Mouse (Mus musculus) layer of hippocampus, adult 2 months (tissue): ENCODE measurements around the gene Cbfa2t2. TPM values are rescaled to one million over a fixed set of nuclear protein-coding genes. Genes with fewer than 3 reads are reported as not detected.

Source experiments
- DNase-seq, 2 experiments: peaks; one replicate each; pipeline ENCODE4 v3.0.0; 2022; ENCODE audit warnings: low spot score in 2 of 2
- H3K27ac ChIP-seq: fragments of 200-600 bp; 2 replicates; pipeline ENCODE4 v1.8.1; 2022
- H3K4me3 ChIP-seq: fragments of 200-600 bp; 2 replicates; pipeline ENCODE4 v1.8.1; 2022; ENCODE audit warnings: mild to moderate bottlenecking
- CTCF ChIP-seq: fragments of 200-600 bp; conservative IDR thresholded peaks from 2 replicates; pipeline ENCODE4 v1.8.1; 2022; ENCODE audit warnings: antibody characterized with exemption, mild to moderate bottlenecking, moderate library complexity
- total RNA-seq, 2 experiments: library from RNA; stranded (reverse); gene quantifications; 2 replicates each; pipeline ENCODE4 v1.2.3; 2021

The Cbfa2t2 gene
- total RNA-seq, 2 experiments from 2014 or later = 55.1 to 55.8 TPM

- Histone ChIP-seq H3K4me3 (no peak overlapping the region), H3K27ac (no peak overlapping the region)
- TF ChIP-seq CTCF = no peak
These were observed 136.7 kb downstream of the Cbfa2t2 start for GRCm38 (mm10) chr2:154572996-154573395.

DNA sequence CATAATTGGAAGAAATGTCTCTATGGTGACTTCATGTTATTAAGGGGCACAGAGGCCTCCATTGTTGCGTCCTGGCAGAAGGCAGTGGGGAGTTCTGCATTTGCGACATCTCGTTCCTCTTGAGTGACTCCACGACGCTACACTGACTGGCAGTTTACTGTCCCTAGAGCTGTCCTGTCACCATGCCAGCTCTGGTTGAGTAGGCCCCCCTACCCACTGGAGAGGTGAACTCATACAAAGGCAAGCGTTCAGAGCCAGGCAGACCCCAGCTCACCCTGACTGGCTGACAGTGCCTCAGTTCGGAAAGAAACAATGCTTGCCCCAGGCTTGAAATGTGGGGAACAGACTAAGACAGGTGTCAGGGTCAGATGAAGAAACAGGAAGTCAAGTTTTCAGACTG, 138.0 kb downstream of the Cbfa2t2 start:
- H3K4me3 ChIP-seq = no peak overlapping the region
- TF ChIP-seq CTCF = no peak
- no peak for DNase-seq
- H3K27ac ChIP-seq = no peak overlapping the region

More at GRCm38 (mm10) chr2:154572996-154573395, 136.7 kb downstream of the Cbfa2t2 start:
- DNase-seq = no peak

- Histone ChIP-seq H3K27ac (no peak overlapping the region), H3K4me3 (no peak overlapping the region)
- no peak for DNase-seq
- no peak for TF ChIP-seq CTCF
These were observed 140.8 kb downstream of the Cbfa2t2 start for GRCm38 (mm10) chr2:154576876-154577743.

DNA sequence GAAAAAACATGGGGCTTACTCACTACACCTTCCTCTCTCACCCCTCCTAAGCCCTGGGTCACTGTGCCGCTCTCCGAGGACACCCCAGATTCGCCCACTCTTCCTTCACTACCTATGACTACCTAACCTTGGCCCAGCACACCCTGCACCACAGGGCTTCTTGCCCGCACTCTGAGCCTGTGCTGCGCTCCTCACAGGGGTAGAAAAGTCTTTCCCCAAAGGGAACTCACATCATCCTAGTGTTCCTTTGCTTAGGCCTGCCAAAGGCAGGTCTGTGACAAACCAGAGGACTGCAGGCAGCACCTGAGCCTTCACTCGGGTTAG, 141.4 kb downstream of the Cbfa2t2 start:
- Histone ChIP-seq H3K4me3 (no peak overlapping the region), H3K27ac (no peak overlapping the region)
- TF ChIP-seq CTCF = no peak

GRCm38 (mm10) chr2:154580586-154580985, 144.3 kb downstream of the Cbfa2t2 start:
- DNase-seq = no peak
- Histone ChIP-seq H3K27ac (no peak overlapping the region), H3K4me3 (no peak overlapping the region)
- TF ChIP-seq CTCF = no peak

More for the DNA sequence above, 141.4 kb downstream of the Cbfa2t2 start:
- DNase-seq = no peak

DNA sequence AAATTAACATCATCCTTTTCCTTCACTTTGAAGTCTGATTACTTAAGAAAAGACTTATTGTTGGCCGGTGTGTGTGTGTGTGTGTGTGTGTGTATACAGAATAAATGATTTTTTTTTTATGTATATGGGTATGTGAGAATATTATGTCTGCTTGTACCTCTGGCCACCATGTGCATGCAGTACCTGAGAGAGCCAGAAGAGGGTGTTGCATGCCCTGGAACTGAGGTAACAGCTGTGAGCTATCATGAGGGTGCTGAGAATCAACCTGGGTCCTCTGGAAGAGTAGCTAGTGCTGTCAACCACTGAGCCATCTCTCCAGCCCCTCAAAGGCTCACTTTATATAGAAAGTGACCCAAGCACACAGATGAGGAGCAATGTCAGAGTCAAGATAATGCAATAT, 145.1 kb downstream of the Cbfa2t2 start:
- H3K27ac ChIP-seq = no peak overlapping the region
- peak; percentile 39 for TF ChIP-seq CTCF
- H3K4me3 ChIP-seq = no peak overlapping the region
- no peak for DNase-seq

DNA sequence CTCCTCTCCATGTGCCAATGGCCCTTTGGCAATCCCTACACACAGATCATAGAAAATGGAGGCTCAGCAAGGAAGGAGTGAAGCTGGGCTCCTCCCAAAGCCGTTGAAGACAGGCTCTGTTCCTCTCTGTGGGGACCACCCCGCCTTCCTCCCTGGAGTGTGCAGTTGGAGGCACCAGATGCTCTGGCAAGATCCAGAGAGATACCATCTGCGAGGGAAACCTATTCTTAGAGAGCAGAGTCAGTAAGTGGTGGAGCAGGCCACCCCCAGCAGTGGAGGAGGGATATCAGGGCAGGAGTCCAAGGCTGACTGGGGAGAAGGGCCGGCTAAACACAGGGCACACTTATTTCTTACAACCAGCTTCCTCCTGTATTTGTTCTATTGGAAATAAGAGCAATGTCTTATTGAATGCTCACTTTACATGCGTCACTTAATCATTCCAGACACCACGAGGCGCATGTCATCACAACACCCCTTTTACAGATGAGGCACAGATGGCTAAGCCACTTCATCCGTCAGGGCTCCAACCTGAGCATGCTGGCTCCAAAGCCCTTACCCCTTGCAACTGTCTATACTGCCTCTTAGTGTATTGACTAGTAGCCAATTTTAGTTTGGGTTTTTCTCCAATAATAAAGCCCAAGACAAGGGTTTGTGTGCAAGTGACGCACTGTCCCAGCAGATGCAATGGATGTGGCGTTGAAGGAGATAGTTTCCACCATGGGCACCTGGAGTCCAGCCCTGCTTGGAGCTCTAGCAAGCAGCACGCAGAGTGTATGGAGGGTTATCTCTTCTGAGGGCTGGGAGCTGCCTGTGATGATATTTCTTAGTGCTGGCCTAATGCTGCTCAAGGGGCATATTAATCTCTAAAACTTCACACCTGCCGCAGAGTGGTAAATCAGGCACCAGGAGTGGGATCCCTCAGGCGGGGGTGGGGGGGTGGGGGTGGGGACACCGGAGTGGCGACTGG, 147.9 kb downstream of the Cbfa2t2 start:
- Histone ChIP-seq H3K27ac (peak overlapping the region; percentile 43; the same call in 1 of the 2 replicates), H3K4me3 (no peak overlapping the region)
- no peak for TF ChIP-seq CTCF
- DNase-seq = peak; percentile 93 to 94

DNA sequence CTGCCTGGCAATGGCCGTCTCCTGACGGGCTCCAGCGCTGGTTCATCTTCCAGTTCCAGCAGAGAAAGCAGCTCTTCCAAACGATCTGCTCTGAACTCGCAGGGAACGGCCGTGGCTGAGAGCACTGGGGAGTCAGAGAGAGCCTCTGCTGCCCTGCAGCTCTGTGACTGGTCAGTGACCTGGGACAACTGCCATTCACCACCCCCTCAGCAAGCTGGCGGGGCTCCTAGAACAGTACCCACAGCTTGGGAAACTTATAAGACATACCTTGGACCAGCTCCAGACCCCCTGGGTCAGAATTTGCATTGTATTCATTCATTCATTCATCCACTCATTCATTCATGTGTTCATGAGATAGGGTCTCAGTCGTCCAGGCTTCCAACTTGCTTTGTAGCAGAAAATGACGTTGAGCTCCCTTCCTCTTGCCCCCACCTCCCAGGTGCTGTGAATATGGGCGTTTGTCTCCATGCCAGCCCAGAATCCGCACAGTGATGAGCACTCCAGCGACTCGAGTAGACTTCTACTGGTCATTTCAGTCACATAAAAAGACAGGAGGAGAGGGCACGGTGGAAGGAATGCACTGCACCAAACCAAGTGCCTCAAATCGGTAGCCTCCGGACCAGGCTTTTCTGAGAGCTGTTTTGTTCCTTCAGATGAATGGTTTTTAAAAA, 148.8 kb downstream of the Cbfa2t2 start:
- Histone ChIP-seq H3K4me3 (no peak overlapping the region), H3K27ac (peak overlapping the region; percentile 43; the same call in 1 of the 2 replicates)
- DNase-seq = no peak
- no peak for TF ChIP-seq CTCF

DNA sequence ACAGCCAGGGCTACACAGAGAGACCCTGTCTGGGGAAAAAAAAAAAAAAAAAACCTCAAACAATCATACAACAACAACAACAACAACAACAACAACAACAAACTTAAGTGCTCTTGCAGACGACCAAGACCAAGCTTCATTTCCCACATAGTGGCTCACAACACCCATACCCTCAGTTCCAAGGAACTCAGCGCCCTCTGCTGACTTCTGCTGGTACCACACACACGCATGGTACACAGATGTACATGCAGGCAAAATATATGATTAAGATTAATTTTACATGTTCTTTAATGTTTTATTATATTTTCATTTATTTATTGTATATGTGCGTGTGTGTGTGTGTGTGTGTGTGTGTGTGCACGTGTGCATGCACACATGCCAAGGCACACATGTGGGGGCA, 150.1 kb downstream of the Cbfa2t2 start:
- DNase-seq = peak in 1 of 2 experiments; percentile 47
- TF ChIP-seq CTCF = peak; percentile 66
- Histone ChIP-seq H3K27ac (no peak overlapping the region), H3K4me3 (no peak overlapping the region)

Other genes with a start within 250 kb of the Cbfa2t2 start
- gene Bpifb1, start 245.7 kb upstream of the Cbfa2t2 start, total RNA-seq = under 1 TPM in 1 of 2 experiments, not detected in 1; 0.22 TPM
- gene Bpifb5, start 212.7 kb upstream of the Cbfa2t2 start, total RNA-seq = not detected
- not detected for gene Bpifb9a, start 178.6 kb upstream of the Cbfa2t2 start, total RNA-seq
- not detected for gene Bpifb9b, start 129.3 kb upstream of the Cbfa2t2 start, total RNA-seq
- 10 to 100 TPM; 15.3 to 18.3 TPM for gene Cdk5rap1, start 63.5 kb upstream of the Cbfa2t2 start, total RNA-seq
- 10 to 100 TPM; 46.2 to 46.9 TPM for gene Snta1, start 28.4 kb upstream of the Cbfa2t2 start, total RNA-seq
- 1 to 10 TPM in 1 of 2 experiments, not detected in 1; 1.4 TPM for gene 1700003F12Rik, start 110.6 kb downstream of the Cbfa2t2 start, total RNA-seq
- not detected for gene Actl10, start 115.3 kb downstream of the Cbfa2t2 start, total RNA-seq
- 10 to 100 TPM; 30.0 to 34.9 TPM for gene Necab3, start 122.4 kb downstream of the Cbfa2t2 start, total RNA-seq
- gene E2f1, start 133.4 kb downstream of the Cbfa2t2 start, total RNA-seq = 1 to 10 TPM; 5.4 to 5.7 TPM
- gene Pxmp4, start 167.2 kb downstream of the Cbfa2t2 start, total RNA-seq = 10 to 100 TPM; 10.7 to 13.7 TPM
- 10 to 100 TPM in 1 of 2 experiments, 1 to 10 TPM in 1; 9.1 to 10.8 TPM for gene Zfp341, start 176.8 kb downstream of the Cbfa2t2 start, total RNA-seq
- not detected for gene 4930519P11Rik, start 177.0 kb downstream of the Cbfa2t2 start, total RNA-seq
- 100 to 1,000 TPM; 206 to 215 TPM for gene Chmp4b, start 215.2 kb downstream of the Cbfa2t2 start, total RNA-seq